Mouse (Mus musculus): Measurements from ENCODE around the gene Ncf4. TPM values are rescaled to one million over a fixed set of nuclear protein-coding genes. Genes with fewer than 3 reads are reported as not detected.

Gene Ncf4
- polyA plus RNA-seq, 1 experiment, result 0.10 TPM

DNA sequence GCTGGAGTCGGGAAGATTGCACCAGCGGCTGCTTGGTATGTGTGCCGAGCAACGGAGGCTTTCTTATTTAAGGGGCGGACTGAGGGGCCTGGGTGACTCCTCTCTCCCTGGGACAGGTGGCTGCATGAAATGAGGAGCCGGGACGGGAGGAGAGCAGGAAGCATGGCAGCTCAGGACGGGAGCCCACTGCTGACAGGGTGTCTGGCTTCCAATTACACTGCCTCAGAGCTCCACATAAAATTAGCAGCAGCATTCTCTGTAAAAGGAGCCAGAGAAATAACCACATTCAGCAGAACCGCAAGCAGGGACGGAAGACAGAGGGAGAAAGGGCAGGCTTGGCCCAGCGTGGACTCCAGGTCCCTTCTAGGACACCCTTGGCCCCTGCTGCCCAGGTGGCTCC lies 3.3 kb upstream of the Ncf4 start:
- no peak for TF ChIP-seq GATA1 (IDR thresholded peaks at IDR 0.05; ENCODE audit: low read length)

GRCm38 (mm10) chr15:78243061-78243460 lies 1.5 kb upstream of the Ncf4 start:
- no peak for TF ChIP-seq GATA1 (IDR thresholded peaks at IDR 0.05; ENCODE audit: low read length)

DNA sequence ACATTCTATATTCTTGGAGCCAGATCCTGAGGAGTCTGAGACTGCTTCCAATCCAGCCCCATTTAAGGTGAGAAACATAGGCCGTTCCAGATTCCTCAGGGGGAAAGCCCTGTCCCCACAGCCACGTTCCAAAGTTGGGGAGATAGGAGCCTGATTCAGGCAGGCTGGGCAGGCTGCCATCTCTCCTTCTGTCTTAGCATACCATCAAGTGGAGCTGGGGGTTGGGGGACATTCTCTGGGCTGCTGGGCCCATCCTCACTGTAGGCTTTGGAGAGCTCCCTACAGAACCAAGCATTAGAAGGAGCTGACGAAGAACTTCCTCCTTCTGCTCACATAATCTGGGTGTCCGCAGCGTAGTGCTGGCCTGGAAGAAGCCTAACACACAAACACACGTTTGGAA lies 827 bp upstream of the Ncf4 start:
- no peak for TF ChIP-seq GATA1 (IDR thresholded peaks at IDR 0.05; ENCODE audit: low read length)

GRCm38 (mm10) chr15:78246143-78247116 lies 1.8 kb downstream of the Ncf4 start:
- no peak for TF ChIP-seq GATA1 (IDR thresholded peaks at IDR 0.05; ENCODE audit: low read length)

DNA sequence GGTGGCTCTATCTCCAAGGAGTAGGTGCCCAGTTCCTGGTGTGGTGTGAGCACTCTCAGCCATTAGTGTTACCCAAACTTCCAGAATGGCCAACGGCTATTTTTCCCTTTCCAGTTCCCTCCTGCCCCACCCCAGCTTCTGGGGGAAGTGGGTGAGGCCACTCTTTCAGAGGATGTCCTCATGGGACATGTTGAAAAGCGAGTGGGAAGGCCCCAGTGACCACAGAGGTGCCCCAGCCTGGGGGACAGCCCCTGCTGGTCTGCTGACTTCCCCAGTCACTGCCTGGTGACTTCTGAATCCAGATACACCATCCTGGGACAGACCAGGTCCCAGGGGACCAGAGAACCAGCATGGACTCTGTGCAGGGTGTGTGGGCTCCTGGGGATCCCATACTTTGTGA lies 3.1 kb downstream of the Ncf4 start:
- TF ChIP-seq GATA1 (IDR thresholded peaks at IDR 0.05; ENCODE audit: low read length), result no peak

GRCm38 (mm10) chr15:78248410-78248809 lies 3.8 kb downstream of the Ncf4 start:
- TF ChIP-seq GATA1 (IDR thresholded peaks at IDR 0.05; ENCODE audit: low read length), result no peak

DNA sequence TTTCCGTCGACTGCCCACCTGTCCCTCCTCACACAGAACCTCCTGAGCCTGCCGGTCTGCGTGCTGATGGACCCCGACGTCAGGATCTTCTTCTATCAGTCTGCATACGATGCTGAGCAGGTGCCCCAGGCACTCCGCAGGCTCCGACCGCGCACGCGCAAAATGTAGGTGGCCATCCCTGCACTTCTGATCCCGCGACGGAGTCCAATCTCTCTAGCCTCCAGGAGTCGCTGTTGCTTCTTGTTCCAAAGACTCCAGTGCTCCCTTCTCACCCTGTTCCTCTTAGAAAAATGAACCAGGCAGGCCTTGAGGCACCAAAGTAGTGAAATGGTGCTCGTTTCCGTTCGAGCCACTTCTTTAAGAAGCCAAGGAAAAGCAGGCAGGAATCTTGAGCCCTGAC lies 10.2 kb downstream of the Ncf4 start:
- no peak for TF ChIP-seq GATA1 (IDR thresholded peaks at IDR 0.05; ENCODE audit: low read length)

GRCm38 (mm10) chr15:78257326-78258050 lies 12.9 kb downstream of the Ncf4 start:
- no peak for TF ChIP-seq GATA1 (IDR thresholded peaks at IDR 0.05; ENCODE audit: low read length)

DNA sequence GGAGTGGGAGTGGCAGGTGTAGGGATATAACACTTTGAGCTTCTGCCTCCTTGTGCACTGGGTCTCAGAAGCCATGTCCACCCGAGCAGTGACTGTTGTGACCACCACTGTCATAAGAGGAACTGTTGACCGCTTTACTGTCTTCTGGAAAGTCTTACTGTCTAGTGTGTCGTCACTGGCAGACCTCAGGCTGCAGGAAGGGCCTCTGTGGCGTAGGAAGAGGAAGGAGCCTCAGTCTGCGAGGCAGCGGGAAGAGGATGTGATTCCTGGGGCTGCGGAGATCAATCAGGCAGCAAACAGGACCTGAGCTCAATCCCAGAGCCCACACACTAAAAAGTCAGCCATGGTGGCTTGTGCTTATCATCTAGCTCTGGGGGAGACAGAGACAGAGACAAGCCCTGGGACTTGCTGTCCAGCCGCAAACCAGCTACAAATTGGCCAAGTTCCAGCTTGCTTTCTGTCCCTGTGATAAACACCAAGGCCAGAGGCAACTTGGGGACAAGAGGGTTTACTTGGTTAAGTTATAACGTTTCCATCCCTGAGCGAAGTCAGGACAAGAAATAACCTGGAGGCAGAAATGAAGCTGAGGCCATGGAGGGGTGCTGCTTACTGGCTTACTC lies 13.8 kb downstream of the Ncf4 start:
- no peak for TF ChIP-seq GATA1 (IDR thresholded peaks at IDR 0.05; ENCODE audit: low read length)

DNA sequence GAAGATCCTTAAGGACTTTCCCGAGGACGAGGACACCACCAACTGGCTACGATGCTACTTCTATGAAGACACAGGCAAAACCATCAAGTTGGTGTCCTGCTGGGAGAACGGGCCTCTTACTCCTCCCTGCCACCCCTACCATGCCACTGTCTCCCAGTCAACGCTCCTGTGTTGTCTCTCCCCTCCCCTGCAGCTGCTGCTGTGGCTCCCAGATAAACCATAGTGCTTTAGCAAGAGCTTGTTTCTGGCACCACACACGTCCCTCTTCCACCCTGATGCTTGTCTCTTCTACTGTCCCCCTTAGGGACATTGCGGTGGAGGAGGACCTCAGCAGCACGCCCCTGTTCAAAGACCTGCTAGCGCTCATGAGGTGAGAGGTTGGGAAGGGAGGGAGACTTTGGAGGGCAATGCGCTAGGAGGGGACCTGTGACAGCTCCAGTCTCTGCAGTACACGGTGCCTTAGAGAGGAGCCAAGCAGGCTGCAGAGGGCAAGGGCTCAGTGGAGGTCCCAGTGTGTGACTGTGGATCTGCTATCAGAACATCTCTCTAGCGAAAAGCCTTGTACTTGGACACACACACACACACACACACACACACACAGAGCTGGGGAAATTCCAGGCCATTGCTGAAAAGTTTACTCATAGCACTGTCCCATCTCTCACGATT lies 16.2 kb downstream of the Ncf4 start:
- TF ChIP-seq GATA1 (IDR thresholded peaks at IDR 0.05; ENCODE audit: low read length), result no peak

GRCm38 (mm10) chr15:78263286-78263685 lies 18.7 kb downstream of the Ncf4 start:
- TF ChIP-seq GATA1 (IDR thresholded peaks at IDR 0.05; ENCODE audit: low read length), result no peak

DNA sequence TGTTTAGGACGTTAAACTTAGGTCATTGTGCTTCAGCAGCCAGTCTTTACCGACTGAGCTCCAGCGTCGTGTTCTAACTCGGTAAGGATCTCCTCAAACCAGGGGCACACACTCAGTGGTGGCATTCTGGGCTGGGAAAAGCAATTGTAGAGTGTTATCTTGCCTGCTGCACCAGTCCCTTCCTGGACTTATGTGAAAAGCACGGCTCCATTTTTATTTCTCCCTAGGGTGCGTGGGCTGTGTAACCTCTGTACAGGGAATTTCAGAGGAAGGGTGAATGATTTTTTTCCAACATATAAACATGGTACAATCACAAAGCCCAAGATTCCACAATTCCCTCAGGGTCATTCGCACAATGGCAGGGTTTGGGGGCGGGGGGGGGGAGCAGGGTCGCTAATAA lies 22.8 kb downstream of the Ncf4 start:
- TF ChIP-seq GATA1 (IDR thresholded peaks at IDR 0.05; ENCODE audit: low read length), result no peak

GRCm38 (mm10) chr15:78267865-78268264 lies 23.3 kb downstream of the Ncf4 start:
- TF ChIP-seq GATA1 (IDR thresholded peaks at IDR 0.05; ENCODE audit: low read length), result peak; percentile 98

DNA sequence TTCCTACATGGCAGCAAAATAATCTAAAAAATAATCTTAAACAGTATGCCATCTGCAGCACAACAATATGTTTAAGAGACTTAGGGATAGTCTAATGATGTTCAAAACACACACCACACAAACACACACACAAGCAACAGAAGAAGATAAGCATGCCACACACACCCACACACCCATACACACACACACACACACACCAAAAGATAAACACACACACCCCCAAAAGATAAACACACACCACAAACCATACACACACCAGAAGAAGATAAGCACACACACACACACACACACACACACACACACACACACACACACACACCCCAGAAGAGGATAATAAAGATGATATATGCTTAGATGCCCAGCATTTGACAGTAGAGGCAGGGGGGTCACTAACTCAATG lies 26.6 kb downstream of the Ncf4 start:
- no peak for TF ChIP-seq GATA1 (IDR thresholded peaks at IDR 0.05; ENCODE audit: low read length)

GRCm38 (mm10) chr15:78278308-78278707 lies 33.7 kb downstream of the Ncf4 start:
- TF ChIP-seq GATA1 (IDR thresholded peaks at IDR 0.05; ENCODE audit: low read length), result no peak

DNA sequence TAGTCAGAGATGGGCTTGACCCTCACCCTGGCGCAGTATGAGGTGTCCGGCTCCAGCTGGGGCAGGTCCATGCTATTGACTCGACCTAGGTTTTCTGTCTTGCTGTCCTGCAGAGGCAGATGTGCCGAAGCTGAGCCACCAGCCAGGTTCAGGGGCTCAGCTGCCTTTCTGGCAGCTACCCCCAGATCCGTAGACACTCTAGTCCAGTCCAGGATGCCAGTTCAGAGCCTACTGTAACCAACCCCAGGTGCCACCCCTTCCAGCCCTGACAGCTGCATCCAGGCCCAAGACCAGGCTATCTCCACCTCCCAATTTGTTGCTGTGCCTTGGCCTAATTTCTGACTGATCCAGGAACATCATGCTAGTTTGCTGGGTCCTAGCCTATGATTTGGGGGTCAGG lies 43.3 kb downstream of the Ncf4 start:
- no peak for TF ChIP-seq GATA1 (IDR thresholded peaks at IDR 0.05; ENCODE audit: low read length)
